Mouse (Mus musculus) T-cell, adult 2 months (primary cell): ENCODE data around the gene Fbxo40.

Experiments used
- DNase-seq: peaks from one replicate; pipeline ENCODE4 v3.0.0; 2022; ENCODE audit warnings: low spot score

Fbxo40 gene

DNA sequence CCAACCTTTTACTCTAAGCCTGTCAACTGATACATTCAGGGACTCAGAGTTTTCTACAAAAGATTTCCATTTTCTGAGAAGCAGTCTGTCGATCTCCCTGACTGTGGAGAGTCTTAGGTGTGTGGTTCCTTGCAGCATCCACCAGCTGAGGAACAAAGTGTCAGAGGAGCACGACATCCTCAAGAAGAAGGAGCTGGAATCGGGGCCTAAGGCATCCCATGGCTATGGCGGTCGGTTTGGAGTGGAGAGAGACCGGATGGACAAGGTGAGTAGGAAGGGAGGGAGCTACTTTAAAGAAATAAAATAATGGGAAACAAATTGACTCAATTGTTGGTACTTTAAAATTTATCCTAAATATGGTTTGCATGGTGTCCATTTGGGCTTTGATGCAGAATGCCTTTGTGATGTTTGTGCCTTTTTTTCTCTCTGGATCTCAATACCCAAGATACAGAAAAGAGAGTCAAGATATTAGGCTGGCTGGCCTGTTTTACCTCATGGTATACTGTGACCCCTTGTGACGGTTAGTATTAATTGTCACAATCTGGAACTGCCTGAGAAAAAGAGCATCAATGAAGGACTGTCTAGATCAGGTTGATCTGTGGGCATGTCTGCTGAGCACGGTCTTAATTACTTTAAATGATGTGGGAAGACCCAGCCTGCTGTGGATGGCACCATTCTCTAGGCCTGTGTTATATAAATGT, 43.7 kb downstream of the Fbxo40 start:
- no peak for DNase-seq

DNA sequence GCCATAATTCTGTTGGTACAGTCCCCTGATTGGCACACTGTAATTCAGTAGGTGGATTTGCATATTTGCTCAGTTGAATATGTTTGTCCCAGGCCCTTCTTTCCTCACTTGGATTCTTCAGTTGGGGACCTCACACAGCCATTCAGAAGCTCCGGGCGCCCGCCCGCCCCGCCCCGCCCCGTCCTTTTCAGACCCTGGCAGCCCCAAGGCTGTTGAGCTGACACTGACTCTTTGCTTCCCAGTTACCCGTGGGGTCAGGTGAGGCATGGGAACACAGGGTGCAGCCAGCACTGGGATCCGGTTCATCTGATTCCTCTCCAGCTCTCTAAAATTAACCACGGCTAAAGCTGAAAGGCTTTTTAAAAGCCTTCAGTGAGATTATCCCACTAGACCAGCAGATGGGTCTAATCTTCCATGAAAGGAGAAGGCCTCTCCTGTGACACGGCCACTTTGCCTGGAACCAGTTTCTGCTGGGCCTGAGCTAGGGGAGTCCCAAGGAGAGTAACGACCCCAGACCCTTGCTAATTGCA, 45.3 kb downstream of the Fbxo40 start:
- no peak for DNase-seq

DNA sequence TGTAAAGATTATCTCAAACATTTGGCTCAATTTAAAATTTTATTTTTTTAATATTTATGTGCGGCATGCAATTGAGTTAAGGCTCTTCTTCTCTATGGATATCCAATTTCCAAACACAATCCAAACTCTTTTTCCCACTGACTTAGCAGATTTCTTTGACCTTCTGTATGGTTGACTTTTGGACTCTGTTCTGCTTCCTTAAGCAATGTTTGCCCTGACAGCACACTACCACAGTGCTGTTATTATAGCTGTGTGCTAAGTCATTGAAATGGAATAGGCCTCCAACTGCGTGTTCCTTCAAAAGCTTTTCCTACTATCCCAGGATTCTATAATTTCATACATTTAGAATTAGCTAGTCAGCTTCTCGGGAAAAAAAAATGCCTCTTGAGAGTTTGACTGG, 46.7 kb downstream of the Fbxo40 start:
- no peak for DNase-seq

DNA sequence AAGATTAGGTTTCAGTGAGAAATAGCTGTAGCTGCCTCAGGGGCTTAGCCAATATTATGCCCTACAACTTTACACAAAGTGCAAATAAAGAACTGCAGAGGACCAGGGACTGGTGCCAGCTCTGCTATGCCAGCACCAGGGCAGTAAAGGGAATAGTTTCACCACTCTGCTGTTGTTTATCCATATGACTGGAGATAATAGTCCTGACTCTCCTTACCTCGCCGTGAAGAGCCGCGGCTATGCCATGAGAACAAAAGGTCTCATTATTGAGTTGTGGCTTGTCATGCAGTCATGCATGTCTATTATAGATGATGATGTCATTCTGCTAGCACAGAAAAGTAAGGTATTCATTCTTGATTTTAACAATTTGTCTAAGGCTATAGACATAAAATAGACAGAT, 48.4 kb downstream of the Fbxo40 start:
- DNase-seq = no peak

DNA sequence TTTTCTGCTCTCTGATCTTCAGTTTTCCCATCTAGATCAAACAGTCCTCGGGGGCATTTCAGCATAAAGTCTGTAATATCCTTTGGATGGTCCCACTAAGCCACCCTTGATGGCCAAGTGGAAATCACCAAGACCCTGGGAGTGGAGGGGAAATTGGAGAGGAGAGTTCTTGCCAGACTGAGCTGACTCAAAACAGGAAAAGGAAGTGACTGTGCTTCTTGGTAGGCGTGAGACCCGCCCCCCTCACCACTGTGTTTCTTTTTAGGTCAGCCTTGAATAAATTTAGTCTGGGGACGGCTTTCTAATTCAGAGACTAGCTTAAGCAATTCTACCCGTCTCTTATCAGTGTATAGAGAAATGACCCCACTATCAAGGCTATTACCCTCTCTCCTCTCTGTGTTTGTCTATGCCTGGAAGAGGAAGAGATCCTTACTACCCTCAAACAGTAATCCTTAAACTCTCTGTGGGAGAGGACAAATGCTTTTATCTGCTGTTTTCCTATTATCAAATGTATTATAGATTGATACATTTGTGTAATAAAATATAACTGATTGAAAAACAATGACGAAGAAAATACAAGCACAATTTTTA, 49.0 kb downstream of the Fbxo40 start:
- peak; percentile 59 for DNase-seq

DNA sequence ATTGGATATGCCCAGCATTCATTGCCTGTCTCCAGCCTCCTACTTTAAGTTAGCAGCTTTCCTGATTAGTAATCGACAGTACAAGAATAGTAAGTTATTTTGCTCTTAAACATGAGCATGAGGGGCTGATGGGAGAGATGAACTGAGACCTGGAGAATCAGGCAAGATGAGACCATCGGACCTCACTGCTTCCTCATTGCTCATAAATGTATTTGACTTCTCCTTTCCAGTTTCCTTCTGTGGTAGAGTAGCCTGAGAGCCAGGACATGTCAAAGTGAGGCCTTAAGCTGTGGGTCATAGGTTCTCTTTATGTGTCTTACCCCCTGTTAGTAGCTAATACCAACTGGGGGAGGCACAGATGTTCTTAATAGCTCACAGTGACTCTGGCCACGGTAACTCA, 54.5 kb downstream of the Fbxo40 start:
- no peak for DNase-seq

DNA sequence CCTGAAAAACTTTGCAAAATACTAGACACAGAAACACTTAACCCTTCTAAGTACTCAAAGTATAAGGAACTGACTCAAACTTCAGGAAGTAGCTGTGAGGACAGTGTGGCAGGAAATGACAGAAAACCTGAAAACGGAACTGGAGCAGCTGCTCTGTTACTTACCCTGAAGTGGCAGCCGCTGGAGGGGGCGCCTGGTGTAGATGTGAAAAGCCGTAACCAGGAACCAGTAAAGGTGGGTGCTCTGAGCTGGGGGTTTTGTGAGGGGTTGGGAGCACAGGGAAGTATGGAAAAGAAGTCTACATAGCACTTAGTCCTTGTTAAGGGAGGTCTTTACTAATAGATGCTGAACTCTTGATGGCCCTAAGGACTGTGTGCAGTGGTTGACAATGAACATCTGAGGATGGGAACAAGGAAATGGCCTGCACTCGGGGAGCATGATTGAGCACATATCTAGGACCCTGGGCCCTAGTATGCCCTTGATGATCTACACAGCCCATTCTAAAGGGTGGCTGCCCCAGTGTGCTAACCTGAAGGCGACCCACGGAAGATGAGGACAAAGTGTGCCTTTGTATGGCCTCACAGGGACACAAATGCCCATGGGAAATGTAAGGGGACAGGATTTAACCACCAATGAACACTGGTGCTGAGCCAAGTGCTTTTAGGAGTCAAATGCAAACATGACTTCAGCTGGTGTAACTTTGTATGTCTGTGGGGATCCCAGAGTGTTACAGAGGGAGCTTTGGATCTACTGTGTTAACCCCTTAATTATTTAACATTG, 55.2 kb downstream of the Fbxo40 start, which contains the start of gene Hcls1:
Gene Hcls1 (plus strand): TSS at position 143 of the 780 bp plus-strand sequence.
- DNase-seq = peak; percentile 74

DNA sequence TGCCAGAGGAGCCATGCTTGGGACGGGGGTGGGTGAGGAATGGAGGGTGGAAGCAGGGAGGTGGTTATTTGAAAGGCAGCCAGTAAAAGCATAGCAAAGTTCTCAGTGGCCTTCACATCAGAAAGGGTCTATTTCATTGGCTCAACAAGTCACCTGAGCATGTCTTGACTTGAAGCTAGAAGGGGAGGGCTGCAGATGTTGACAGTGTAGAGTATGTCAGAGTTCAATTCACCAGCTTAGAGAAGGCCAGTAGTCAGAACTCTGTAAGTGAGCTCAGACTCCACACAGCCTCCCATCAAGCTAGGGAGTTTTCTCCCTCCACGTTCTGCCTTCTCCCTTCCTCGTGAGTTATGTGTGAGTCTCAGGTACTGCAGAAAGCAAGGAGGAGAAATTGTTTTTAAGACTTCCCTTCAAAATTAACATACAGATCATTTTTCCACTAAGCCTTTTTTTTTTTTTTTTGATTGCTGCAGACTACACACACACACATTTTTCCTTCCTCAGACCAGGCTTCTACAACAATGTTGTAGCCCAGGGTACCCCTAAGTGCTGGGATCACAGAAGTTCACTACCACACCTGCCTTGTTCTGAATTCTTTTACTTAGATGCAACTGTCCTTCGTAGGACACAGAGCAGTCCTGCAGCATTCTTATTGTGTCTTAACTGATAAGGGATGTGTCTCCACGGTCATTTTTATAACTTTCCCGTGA, 56.0 kb downstream of the Fbxo40 start:
- peak; percentile 34 for DNase-seq

DNA sequence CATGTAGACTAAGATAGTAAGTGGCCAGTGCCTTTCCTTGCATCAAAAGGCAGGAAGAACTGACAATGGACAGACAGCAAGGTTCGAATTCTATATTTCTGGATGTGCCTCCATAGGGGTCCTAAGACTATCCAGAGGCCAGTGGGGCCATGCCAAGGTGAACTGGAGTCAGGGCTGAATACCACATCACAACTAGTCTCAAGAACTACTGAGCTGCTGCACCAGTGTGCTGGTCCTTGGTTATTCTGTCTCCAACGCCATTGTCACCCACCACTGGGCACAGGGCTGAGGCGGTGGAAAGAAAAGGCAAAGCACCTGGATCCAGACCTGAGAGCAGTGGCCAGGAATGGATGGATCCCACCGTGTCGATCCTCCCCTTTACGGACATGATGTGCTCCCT, 57.7 kb downstream of the Fbxo40 start:
- no peak for DNase-seq

DNA sequence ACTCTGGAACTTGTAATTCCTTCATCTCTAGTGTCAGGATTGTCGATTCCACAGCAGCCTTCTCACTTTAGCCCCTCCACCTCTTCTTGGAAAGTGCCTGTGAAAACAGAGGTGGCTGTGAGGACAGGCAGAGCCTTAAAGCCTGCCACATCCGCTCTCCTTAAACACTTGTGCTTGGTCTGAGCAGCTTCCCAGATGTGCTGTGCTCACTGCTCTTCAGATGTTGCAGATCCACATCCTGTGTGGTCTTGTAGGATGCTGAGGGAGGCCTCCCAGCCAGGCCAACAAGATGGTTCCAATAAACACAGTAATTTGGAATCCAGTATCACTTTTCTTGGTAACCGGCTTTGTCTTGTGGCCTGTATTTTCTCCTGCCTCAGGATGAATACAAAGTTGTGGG, 58.3 kb downstream of the Fbxo40 start:
- peak; percentile 66 for DNase-seq

DNA sequence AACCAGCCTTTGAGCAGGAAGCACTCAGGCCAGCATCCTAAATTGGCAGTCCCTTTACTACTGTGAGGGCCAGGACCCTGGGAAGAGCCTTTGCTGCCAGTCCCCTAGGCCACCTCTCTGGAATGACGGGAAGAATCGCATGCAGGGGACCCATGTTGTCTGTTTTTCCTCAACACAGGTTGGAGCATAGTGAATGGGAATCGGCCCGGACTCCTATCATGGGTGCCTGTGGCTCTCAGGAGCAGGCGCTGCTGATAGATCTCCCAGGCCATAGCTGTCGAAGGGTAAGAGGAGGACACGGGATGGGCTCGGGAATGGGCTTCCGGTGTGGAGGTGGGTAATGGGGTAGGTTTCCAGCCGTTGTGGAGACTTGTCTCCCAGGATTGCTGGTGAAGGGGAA, 58.9 kb downstream of the Fbxo40 start:
- no peak for DNase-seq

DNA sequence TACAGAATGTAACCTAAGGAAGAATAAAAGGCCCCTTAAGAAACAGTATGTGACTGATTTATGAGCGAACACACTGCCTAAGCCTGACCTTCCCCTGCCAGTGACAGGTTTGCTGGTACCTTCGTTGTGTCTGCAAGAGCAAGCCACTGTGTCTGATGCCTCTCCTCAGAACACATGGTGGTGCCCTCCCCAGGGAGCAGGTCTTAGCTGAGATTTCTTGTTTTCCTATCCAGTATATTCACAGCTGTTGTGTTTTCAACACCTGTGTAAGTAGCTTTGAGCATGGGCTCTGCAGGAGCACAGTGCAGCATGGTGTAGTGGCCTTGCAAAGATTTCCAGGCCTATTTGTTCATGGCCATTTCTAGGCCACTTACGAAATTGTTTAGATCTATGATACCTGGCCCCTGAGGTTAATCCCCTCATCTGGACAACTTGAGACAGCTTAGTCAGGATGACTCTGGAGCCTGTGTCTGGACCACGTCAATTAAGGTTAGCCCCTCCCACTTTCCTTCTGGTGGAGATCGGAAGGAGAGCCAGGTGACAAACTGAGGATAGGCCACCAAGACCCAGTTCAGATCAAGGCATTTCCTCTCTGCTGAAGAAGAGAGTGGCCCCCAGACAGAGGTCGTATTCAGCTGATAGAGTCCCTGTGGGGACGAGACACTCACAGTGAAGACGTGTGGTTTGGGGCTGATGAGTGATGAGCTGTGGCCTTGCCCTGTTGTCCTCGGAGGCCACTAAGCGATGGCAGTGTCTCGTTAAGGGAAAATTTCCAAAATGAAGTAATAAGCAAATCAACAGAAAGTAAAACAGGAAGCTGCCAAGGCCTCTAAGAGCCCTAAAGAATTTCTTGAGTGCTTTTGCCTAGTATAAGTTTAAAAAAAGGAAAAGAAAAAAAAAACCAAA, 59.8 kb downstream of the Fbxo40 start:
- no peak for DNase-seq

DNA sequence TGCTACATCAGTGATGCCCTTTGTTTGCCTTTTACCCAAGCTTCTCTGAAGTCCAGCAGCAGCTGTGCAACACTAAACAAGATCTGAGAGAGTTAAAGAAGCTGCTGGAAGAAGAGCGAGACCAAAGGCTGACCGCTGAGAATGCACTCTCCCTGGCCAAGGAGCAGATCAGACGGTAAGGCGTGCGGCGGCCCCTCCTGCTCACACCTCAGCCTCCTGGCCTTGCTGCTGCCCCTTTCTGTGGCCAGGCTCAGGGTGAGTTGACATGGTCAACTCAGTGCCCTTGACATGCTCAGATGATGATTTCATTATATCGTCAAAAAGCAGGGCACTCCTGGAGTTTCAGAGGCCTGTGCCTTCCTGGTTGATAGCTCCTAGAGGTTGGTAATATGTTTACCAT, 61.1 kb downstream of the Fbxo40 start:
- no peak for DNase-seq

DNA sequence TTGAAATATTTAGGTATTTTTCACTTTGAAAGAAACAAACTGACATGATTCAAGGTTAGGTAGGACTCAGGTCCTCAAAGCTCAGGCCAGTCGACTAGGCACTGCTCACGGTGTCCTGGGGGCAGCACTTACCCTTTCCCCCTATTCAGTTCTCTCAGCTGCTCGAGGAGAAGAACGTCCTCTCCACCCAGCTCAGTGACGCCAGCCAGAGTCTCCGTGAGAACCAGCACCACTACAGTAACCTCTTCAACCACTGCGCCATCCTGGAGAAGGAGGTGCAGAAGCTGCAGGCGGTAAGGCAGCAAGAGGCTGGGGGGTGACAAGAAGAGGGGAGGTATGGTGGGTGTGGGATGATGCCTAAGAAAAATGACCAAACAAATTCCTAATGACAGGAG, 62.2 kb downstream of the Fbxo40 start:
- no peak for DNase-seq

DNA sequence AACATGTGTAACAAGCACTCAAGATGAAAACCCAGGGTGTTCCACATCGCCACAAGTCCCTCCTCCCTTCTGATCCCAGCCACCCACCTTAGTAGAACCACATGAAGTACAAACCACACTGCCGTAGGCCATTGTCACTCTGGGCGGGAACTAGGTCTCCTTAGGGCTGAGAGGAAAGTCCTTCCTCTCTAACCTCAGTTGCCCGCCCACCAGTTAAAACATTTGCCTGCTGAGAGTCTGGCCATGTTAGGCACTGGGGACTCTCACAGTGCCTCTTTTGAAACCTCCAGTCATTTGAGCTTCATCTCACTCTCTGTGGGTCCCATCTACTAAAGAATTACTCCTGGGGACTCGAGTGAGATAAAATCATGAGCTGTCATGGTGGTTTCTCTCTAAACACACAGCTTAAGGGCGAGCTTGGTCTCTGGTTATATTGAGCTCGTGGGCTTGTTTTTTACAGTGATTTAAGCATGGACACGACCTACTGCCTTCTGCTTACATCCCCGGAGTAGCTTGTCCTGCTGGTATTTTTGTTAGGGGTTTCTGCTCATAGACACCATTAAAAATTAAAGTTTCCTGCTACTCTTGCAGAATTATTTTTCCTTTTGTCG, 62.7 kb downstream of the Fbxo40 start:
- peak; percentile 81 for DNase-seq

DNA sequence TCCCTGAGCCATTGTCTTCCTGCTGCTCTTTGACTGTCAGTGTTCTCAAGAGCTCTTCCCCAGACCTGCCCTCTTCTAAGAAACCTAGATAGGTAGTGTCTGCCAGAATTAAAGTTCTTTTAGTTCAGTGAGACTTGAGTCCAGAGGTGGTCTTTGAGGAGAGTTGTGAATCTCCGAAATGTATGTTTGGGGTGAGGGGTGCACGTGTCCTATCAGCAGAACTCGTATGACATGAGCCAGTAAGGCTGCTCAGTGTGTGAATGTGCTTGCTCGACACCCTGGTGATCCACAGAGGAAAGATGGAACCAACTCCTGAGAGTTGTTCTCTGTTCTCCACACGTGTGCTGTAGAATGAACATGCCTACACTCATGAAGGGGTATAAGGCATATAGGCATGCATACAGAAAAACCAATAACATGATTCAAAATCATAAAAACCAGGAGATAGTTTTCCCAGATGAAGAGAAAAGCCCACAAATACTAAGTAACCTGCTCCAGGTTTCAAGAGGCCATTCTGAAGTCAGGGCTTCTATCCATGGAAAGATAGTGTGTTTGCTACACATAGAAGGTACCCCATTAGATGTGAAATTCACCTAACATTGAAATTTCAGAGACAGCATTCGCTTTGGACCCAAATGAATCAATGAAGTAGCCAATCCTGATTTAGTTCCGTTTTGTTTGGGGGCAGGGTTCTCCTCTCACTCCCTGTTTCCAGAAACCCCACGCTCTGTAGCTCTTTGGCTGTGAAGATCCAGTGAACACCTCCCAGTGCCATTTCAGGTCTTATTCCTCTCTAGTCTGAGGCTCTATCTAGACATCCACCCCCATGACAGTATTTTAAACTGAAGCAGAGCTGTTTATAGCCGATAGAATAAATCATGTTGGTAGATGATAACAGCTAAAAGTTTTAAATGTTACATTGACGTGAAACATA, 63.5 kb downstream of the Fbxo40 start:
- DNase-seq = no peak

DNA sequence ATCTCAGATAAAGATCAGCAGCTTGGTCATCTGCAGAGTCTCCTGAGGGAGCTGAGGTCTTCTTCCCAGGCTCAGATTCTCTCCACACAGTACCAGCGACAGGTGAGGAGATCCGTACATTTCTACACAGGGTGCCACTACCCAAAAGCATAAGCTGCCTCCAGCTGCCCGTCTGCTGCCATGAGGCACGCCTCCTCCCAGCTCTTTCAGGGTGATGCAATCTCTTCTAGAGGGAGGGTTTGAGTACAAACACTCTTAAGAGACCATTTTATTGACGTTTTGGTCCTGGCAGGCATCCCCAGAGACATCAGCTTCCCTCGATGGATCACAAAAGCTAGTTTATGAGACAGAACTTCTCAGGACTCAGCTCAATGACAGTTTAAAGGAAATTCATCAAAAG, 64.5 kb downstream of the Fbxo40 start:
- DNase-seq = no peak

DNA sequence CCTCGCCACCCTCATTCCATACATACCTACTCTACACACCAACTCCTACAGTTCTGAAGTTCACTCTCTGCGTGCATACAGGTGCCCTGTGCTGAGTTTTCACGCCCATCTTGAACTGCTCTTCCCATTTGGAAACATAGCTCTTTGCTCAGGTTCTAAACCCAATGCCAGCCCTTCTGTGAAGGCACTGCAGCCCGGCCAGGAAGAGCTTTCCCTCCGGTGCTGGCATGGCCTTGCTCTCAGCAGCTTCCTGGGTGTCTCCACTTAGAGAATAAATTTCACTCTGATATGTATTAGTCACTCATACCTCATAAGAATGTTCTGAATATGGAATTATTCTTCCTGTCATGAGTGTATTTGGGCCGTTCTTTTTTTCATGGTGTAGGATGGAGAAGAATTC, 64.9 kb downstream of the Fbxo40 start:
- no peak for DNase-seq

DNA sequence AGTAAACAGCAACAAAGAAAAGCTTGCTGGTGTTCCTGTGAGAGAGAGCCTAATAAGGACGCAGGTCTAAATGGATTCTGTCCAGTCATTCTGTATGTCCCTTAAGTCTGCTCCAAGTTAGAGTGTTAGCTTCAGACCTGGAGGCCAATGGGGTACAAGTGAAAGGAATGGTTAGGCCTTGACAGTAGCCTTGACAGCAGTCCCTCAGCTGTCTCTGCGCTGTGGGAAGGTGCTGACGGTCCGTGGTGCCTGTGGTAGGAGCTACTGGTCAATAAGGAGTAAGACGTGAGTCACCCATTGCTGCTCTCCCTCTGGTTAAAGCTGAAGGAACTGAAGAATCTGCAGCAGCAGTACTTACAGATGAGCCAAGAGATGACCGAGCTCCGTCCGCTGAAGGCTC, 66.0 kb downstream of the Fbxo40 start:
- DNase-seq = no peak

DNA sequence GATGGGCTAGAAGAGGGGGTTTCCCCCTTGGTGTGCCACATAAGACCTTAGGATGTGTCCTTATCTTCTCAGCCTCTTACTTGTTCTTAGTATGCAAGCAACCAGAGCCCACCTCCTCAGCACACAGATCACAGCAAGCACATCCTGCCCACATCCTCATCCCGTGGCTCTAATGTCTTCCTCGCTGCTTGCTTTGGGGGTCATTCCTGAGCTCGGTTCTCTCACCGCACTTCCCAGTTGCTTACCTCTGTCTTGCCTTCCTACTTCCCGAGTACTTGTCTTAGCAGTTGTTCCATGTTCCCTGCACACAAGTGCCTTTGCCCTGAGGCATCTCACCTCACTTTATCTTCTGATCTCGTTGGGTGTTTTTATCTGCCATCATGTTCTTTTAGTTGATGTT, 68.3 kb downstream of the Fbxo40 start:
- peak; percentile 51 for DNase-seq
